In genomic region chr10:10116442-10116841, GRCm38 (mm10) we compare ENCODE assay signal across 27 mouse cellular contexts.
DNase-seq lines count a peak whose midpoint lies in the region; TF ChIP-seq lines count a peak whose summit lies in the region.
"Had no signal": no experiment of that assay in that cellular context is flagged by ENCODE, and none has a peak within 500 bp of the region (broad histone marks: within the 10 kb centered on the region; RNA-seq: fewer than 3 reads in every experiment).

No protein-coding gene starts in this region.

- TF ChIP-seq CTCF in left cerebral cortex, adult 2 months (IDR thresholded peaks at IDR 0.05): no peak

- no peak overlapping the region for H3K27ac ChIP-seq in left cerebral cortex, adult 2 months
- H3K27ac ChIP-seq: embryonic facial prominence, embryonic 10.5 days; embryonic facial prominence, embryonic 13.5 days; forebrain, embryonic 12.5 days; forebrain, embryonic 15.5 days; heart, embryonic 15.5 days; hindbrain, embryonic 10.5 days; hindbrain, embryonic 13.5 days; intestine, embryonic 15.5 days had no signal

- H3K4me3 ChIP-seq in left cerebral cortex, adult 2 months: no peak overlapping the region
- H3K4me3 ChIP-seq: embryonic facial prominence, embryonic 10.5 days; embryonic facial prominence, embryonic 13.5 days; erythroblast, embryonic 14.5 days; forebrain, embryonic 12.5 days; forebrain, embryonic 15.5 days; heart, embryonic 12.5 days; heart, embryonic 15.5 days; hindbrain, embryonic 10.5 days; hindbrain, embryonic 13.5 days; intestine, embryonic 15.5 days had no signal

- intact Hi-C loops in left cerebral cortex, adult 2 months (cut with DNase I): no loop called here

- DNase-seq in brain, adult 2 months (ENCODE audit: low read depth, low spot score): peak; percentile 40
- DNase-seq in cerebellum, adult 11-12 months: peak; percentile 16
- peak; percentile 19 for DNase-seq in cerebellum, adult 8-10 months
- peak; percentile 60 to 69 for DNase-seq in cerebellum, postnatal 10 days
- DNase-seq in left cerebral cortex, adult 2 months (ENCODE audit: extremely low spot score in 1 of 2, low spot score in 2 of 2): no peak
- no peak for DNase-seq in retina, postnatal 1 day
- DNase-seq in spleen, postnatal 14 days (ENCODE audit: low spot score in 2 of 2): no peak
- no peak for DNase-seq in spleen, adult 18-20 months
- DNase-seq: adrenal gland, postnatal 10 days; adrenal gland, postnatal 36 days; B cell, adult 2 months; embryo, embryonic 11 days; gastrocnemius, postnatal 25 days; heart, adult 18-20 months; heart, postnatal 10 days; heart, postnatal 36 days; kidney, adult 18-20 months had no signal

Comparison
In these comparisons a context has a peak if more than half of its experiments do, and no peak if none do; other contexts are left out.
1. DNase-seq: peak in brain, adult 2 months (single experiment), cerebellum, adult 11-12 months (single experiment), cerebellum, adult 8-10 months (single experiment) and cerebellum, postnatal 10 days (2 of 2); none in left cerebral cortex, adult 2 months (0 of 2), retina, postnatal 1 day (single experiment), spleen, postnatal 14 days (0 of 2) and spleen, adult 18-20 months (0 of 2).